Mouse (Mus musculus): Measurements from ENCODE around the gene Fam83f.
A peak's percentile ranks its signal among the peaks of the same experiment; 100 is the strongest.
"Not testable (repeated sequence)": the region's sequence is repeated elsewhere in the genome, so short reads cannot be mapped to it uniquely, and the experiment has no call there.

The Fam83f gene

GRCm38 (mm10) chr15:80706596-80706995 lies 34.9 kb downstream of the Fam83f start:
- DNase-seq (ENCODE audit: low spot score) = no peak

DNA sequence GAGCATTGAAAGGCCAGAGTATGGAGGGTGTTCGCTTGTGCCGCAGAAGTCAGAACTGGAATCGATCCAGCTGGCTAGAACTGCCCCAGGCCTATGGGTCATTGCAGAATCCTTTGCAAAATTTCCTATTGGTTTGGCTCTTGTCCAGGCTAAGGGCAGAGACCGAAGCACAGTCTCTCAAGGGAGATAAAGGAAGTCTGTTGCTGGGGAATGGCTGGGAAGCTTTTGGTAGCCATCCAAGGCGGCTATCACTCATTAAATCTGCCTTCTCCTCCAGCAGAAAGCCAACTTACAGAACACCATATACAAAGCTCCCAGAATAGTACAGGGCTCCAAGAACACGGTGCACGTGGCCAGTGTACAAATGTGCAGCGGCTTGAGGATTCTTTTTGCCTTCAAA lies 35.4 kb downstream of the Fam83f start:
- no peak for DNase-seq (ENCODE audit: low spot score)

- no peak for DNase-seq (ENCODE audit: low spot score)
Measured at GRCm38 (mm10) chr15:80709593-80709992, 37.9 kb downstream of the Fam83f start.

- no peak for DNase-seq (ENCODE audit: low spot score)
Measured at GRCm38 (mm10) chr15:80710257-80710607, 38.6 kb downstream of the Fam83f start.

- DNase-seq (ENCODE audit: low spot score) = peak; percentile 95
Measured at GRCm38 (mm10) chr15:80710608-80711363, 39.1 kb downstream of the Fam83f start, which contains the start of gene Tnrc6b. Gene Tnrc6b (plus strand): TSS chr15:80711313.

DNA sequence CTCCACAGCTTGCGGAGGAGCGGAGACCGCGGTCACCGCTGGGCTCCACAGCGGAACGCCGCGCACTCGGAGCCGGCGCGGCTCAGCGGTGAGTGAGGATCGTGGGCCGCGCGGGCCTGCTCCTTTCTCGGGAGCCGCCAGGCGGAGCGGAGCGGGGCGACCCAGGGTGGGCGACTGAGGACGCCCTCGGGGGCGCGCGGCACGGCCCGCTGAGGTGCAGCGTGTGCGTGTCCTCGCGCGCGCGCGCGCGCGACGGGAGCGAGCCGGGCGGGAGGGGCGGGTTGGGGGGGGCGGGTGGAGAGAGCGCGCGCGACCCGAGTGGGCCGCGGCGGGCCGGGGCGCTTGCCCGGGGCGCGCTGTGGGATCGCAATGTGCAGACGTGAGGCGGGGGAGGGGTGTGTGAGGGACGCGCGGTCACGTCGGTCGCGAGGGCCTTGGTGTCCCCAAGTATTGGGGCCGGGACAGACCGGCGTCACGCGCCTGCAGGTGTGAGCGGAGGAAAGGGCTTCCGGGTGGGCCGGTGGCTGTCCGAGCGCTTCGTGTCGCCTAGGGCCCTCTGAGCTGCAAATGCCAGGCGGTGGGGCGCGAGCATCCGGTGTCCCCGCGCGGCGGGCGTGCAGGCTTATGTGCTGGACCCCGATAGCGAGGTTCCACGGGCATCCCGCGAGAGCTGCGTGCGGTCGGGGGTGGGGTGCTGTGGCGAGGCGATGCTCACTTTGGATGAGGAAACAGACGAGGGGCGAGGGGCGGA lies 39.9 kb downstream of the Fam83f start:
- DNase-seq (ENCODE audit: low spot score) = no peak

DNA sequence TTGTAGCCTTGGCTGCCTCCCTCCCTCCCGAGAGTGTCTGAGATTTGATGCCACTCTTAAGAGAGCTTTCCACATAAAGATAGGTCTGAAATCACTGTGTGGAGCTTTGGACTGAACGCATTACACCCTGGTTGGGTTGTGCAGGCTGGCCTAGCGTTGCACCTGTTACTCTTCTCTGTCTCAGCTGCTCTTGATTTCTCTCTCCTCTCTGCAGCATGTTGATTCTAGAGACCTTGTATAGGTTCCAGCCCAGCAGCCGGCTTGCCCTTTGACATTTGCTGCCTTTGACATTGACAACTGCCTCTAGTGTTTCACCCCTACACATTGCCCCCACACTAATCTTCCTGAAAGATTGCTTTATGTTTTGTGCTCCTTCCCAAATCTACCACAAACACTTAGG lies 42.7 kb downstream of the Fam83f start:
- no peak for DNase-seq (ENCODE audit: low spot score)

DNA sequence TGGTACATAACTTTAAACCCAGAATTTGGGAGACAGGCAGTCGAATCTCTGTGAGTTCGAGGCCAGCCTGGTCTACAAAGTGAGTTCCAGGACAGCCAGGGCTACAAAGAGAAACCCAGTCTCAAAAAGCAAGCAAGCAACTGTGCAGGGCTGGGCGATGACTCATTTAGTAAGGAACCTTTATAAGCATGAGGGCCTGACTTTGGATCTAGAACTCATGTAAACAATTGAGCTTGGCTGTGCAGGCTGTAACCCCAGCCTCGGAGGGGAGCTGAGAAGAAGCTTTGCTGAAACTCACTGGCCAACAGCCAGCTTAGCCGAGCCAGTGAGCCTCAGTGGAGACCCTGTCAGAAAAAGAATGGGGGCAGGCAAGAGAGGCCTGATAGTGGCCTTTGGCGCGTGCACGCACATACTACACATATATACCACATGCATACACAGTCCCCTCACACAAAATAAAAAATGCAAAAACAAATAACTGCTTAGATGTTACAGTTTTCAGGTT lies 45.0 kb downstream of the Fam83f start:
- no peak for DNase-seq (ENCODE audit: low spot score)

- DNase-seq (ENCODE audit: low spot score) = no peak
Measured at GRCm38 (mm10) chr15:80717431-80717830, 45.8 kb downstream of the Fam83f start.

DNA sequence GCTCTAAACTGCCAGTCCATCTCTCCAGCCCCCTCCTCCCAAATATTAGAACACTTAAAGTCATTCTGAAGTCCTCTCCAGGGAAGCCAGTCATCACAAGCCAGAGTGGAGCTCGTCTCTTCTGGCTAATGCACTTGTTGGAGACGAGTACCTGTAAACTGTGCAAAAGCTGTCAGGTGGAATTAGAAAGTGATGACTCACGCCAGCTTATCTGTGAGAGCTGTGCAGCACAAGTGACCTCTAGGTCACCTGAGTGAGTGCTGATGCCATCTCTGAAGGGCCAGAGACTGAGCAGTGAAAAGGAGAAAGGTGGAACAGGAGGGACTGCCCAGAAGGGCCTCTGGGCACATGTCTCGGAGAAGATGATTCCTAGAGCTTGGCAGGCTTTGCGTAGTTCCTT lies 48.6 kb downstream of the Fam83f start:
- DNase-seq (ENCODE audit: low spot score) = no peak

DNA sequence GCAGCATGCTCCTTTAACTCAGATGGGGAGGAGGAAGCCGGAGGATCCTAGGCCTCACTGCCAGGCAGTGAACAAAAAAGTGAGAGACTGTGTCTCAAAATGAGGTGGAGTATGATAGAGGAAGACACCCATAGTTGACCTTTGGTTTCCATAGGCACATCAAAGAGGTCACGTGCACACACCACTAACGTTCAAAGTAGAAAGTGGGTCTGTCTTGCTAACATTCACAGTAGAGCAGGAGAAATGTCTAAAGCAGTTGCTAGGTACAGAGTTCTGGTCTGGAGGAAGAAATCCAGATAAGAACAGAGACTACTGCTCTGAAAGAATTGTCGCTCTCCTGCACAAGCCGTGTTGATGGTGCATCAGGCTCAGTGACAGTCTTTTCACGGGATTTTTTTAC lies 50.2 kb downstream of the Fam83f start:
- DNase-seq (ENCODE audit: low spot score) = no peak

DNA sequence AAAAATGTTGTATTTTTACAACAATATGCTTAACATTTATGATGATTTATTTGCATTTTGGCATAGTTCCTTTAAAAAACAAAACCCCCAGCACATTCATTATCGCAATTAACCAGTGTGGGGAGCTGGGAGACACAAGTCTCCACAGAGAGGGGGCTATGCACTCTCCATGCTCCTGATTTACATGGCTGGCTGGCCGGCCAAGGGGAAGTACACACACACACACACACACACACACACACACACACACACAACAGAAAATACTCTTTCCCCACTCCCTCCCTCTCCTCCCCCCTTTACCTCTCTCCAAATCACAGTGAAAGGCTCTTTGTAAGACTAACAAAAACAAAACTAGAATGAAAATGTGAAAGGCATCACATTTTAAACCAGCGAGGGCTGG lies 50.7 kb downstream of the Fam83f start:
- no peak for DNase-seq (ENCODE audit: low spot score)

- no peak for DNase-seq (ENCODE audit: low spot score)
Measured at GRCm38 (mm10) chr15:80729477-80729876, 57.8 kb downstream of the Fam83f start.

DNA sequence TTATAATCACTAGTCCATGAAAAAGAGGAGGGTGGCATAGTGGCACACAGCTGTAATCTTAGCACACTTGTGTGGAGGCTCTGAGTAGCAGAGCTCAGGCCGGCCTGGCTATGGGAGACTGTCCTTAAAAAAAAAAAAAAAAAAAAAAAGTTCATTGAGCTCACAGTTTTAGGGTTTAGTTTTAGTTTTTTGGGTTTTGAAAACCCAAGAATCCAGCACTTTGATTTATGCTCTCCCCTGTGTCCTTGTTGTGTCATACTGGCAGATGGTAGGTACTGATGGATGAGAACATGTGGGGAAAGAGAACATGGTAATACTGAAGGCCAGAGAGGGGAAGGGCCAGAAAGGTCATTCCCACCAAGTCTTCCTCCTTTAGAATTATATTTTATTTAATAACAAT lies 59.4 kb downstream of the Fam83f start:
- DNase-seq (ENCODE audit: low spot score) = no peak

GRCm38 (mm10) chr15:80731511-80731910 lies 59.9 kb downstream of the Fam83f start:
- DNase-seq (ENCODE audit: low spot score) = no peak

DNA sequence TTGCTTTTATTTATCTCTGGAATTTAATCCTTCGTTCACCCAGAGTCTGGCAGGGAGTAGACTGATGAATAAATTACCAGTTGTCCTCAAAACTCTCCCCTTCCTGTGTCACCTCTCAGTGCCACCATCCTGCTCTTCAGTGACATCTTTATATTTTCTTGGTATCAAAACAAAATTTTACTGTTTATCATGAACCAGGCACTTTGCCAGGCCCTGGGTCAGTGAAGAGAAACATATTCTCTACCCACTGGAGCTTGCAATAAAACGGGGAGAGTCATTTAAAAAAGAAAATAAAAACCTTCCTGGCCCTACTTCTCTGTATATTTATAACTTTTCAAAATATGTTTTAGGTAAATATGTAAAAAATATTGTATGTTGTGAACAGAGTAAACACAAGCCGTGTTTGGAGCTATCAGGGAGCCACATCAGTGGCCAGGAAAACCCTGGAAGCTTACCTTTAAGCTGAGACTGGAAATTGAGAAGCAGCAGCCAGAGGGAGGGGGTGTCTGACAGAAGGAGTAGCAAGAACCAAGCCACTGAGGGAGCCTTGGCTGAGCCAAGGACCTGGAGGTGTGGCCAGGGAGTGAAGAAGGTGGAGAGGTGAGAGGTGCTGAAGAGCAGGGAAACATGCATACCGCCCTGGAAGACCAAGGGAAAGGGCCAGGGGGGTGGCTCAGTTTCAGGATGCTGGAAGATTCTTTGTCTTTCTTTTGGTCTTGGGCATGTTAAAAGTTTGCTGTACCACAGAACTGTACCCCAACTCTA lies 60.8 kb downstream of the Fam83f start:
- DNase-seq (ENCODE audit: low spot score) = no peak

GRCm38 (mm10) chr15:80735300-80735699 lies 63.7 kb downstream of the Fam83f start:
- DNase-seq (ENCODE audit: low spot score) = no peak

DNA sequence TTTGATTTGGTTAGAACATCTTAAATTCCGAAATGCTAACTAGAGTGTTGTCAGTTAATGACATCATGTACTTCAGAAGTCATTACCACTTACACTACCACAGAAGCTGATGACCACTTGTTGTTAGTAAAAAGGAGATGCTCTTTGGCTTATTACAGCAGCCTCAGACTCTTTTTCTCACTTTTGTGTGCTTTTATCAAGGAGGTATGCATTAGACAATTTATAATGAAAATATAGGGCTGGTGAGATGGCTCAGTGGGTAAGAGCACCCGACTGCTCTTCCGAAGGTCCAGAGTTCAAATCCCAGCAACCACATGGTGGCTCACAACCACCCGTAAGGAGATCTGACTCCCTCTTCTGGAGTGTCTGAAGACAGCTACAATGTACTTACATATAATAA lies 64.1 kb downstream of the Fam83f start:
- DNase-seq (ENCODE audit: low spot score) = not testable (repeated sequence)

- no peak for DNase-seq (ENCODE audit: low spot score)
Measured at GRCm38 (mm10) chr15:80736553-80736952, 64.9 kb downstream of the Fam83f start.

DNA sequence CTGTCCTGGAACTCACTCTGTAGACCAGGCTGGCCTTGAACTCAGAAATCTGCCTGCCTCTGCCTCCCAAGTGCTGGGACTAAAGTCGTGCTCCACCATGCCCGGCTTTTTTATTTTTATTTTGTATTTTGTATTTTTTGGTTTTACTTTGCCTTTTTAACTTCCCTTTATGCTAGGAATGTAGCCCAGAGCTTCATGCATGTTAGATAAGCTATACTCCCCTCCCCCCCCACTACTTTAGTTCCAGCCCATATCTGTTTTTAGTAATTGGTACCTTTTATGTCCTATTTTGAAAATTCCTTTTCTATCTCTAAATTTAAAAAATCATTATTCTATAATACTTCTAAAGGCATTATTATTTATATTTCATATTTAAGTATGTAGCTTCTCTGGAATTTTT lies 66.6 kb downstream of the Fam83f start:
- no peak for DNase-seq (ENCODE audit: low spot score)

DNA sequence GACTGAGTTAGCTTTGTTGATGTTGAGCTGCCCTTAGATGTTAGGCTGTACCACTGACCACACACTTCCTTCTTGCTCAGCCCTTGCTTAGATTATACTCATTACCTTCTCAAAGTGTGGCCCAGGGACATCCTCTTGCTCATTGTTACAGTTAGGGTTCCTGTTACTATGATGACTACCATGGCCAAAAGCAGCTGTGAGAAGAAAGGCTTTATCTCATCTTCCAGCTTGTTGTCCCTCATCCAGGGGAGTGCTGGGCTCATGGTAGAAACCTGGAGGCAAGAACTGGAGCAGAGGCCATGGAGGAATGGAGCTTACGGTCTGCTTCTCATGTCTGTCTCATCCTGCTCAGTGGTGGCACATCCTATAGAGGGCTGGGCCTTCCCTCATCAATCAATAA lies 68.3 kb downstream of the Fam83f start:
- no peak for DNase-seq (ENCODE audit: low spot score)

- no peak for DNase-seq (ENCODE audit: low spot score)
Measured at GRCm38 (mm10) chr15:80741836-80742235, 70.2 kb downstream of the Fam83f start.

- DNase-seq (ENCODE audit: low spot score) = no peak
Measured at GRCm38 (mm10) chr15:80742991-80743474, 71.4 kb downstream of the Fam83f start.
